Mouse (Mus musculus) thymus, adult 2 months (tissue): Measurements from ENCODE around the gene Fgfr2.

Experiments used
- CTCF ChIP-seq: fragments of 200-500 bp; IDR thresholded peaks from 2 replicates; pipeline ENCODE4 v1.5.1; 2012; ENCODE audit warnings: mild to moderate bottlenecking, control low read depth, low read length, moderate library complexity, borderline replicate concordance; ENCODE audit not compliant: control insufficient read depth, poor library complexity, insufficient read depth; ENCODE audit errors: extremely low read depth
- POLR2A ChIP-seq: fragments of 200-500 bp; IDR thresholded peaks from 2 replicates; pipeline ENCODE4 v1.6.1; 2012; ENCODE audit warnings: mild to moderate bottlenecking, low read length, control low read depth, moderate library complexity; ENCODE audit not compliant: control insufficient read depth, poor library complexity, insufficient read depth; ENCODE audit errors: extremely low read depth

- TF ChIP-seq CTCF (0 out of 2 replicates have a peak, but pooled peaks have one; percentile 14), POLR2A (no peak)
These were observed 806.1 kb downstream of the Fgfr2 start, which contains the start of gene Chst15 for GRCm38 (mm10) chr7:132317036-132317541.
